Mouse (Mus musculus): ENCODE measurements around the gene Gna15. TPM values are rescaled to one million over a fixed set of nuclear protein-coding genes. Genes with fewer than 3 reads are reported as not detected.

Gene Gna15
- total RNA-seq, 2 experiments from 2014 or later: 1.0 to 1.3 TPM

DNA sequence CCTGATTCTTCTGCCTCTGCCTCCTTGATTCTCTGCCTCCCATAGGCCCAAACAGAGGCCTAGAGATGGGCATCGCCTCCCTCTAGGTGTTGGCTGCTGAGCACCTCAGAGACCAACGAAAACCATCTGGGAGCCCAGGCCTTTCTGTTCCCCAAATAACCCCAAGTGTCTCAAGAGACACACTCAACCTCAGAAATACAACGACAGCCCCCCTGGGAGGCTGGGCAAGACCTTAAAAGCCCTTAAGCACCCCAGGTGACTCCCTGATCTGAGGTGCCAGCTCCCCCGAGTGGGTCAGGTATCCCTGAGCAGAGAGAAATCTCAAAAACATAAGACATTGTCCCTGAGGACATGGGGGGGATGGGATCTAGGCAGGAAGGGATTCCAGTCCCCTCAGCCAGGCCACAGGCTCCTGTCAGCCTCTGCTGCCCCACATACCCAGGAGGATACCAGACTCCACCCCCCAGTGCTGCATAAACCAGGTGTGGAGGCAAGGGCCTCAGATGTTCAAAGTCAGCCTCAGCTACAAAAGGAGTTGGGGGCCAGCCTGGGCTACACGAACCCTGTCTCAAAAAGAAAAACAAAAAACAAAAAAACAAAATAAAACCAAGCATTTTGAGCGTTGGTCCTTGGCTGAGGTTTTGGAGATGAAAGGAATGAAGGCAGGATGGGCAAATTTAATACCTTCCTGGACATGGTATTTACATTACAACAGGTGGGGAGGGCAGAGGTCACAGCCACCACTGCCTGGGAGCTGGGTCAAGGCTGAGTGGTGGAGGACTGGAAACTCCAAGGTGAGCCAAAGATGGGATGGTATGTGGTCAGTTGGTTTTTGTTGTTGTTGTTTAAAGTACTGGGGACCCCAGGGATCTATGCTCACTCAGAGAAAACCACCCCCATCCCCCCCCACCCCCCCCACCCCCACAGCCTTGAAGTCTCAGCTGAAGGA lies 30.1 kb upstream of the Gna15 start:
- DNase-seq: no peak

DNA sequence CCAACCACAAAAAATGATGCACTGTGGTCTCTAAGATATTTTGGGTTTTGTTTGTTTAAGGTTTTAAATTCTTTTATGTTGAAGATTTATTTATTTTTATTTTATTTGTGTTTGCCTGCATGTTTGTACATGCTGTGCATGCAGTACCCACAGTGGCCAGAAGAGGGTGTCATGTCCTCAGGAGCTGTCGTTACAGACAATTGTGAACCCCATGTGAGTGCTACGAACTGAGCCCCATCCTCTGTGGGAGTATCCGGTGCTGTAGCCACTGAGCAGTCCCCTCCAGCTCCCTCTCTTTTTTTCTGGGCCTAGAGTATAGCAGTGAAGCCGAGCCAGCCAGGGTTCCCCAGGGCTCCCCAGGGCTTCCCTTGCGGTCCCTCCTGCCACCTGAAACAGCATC lies 29.2 kb upstream of the Gna15 start:
- no peak for DNase-seq

GRCm38 (mm10) chr10:81551597-81552102 lies 27.6 kb upstream of the Gna15 start:
- DNase-seq: peak; percentile 86 to 93

GRCm38 (mm10) chr10:81550257-81550656 lies 26.2 kb upstream of the Gna15 start:
- peak; percentile 71 to 80 for DNase-seq

- DNase-seq: no peak
These were observed 24.9 kb upstream of the Gna15 start for GRCm38 (mm10) chr10:81548944-81549343.

GRCm38 (mm10) chr10:81546788-81547571 lies 23.0 kb upstream of the Gna15 start:
- no peak for DNase-seq

- DNase-seq: no peak
These were observed 22.3 kb upstream of the Gna15 start for GRCm38 (mm10) chr10:81546332-81546731.

GRCm38 (mm10) chr10:81545161-81545747 lies 21.2 kb upstream of the Gna15 start, which contains the start of gene Gna11:
TSS of gene Gna11 (minus strand) at chr10:81545190.
- DNase-seq: peak; percentile 100

DNA sequence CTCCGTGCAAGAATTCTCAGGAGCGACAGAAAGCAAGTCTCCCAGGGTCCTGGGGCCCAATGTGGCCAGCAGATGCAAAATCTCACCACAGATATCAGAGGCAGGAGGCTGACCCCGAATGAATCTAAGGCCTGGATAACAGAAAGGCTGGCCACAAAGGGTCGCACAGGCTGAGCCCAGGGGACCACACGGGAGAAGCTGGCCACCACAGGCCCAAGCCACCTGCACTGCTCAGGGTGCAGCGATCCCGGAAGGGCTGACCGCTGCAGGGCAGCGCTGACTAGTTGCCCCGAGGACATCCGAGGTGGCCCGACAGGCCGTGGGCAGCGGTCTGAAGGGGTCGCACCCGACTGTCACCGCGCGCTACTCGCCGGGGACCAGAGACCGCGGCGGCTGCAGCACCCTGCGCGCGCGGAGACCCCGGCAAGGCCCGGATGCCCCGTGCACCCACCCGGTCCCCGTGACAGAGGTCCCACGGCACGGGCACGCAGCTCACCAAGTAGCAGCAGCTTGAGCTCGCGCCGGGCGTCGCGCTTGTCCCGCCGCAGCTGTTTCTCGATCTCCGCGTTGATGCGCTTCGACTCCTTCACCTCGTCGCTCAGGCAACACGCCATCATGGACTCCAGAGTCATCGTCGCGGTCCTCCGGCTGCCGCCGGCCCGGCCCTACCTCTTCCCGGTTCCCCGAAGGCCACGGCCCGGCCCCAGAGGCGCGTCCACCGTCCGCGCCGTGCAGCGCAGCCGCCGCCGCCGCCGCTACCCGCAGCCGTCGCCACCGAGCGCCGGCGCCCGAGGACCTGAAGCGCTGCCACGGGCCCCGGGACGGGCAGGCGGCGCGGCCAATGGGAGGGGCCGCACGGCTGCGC lies 20.5 kb upstream of the Gna15 start:
- no peak for DNase-seq

DNA sequence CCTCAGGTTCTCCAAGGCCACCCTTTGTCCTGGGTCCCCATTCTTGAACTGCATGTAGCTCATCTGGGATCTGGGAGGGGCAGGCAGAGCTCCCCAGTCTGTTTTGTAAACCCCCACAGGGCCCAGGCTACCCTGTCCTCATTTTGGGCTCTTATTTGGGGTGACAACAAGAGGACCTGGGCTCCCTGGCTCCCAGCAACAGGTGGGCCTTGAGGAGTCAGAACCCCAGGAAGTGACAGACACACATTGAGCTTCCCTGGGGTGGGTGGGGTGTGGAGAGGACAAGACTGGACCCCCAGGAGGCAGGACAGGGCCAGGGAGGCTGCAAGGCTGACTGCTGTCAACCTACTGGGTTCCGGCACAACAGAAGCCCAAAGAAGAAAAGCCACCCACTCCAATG lies 19.6 kb upstream of the Gna15 start:
- no peak for DNase-seq

GRCm38 (mm10) chr10:81542727-81543460 lies 18.9 kb upstream of the Gna15 start:
- no peak for DNase-seq

DNA sequence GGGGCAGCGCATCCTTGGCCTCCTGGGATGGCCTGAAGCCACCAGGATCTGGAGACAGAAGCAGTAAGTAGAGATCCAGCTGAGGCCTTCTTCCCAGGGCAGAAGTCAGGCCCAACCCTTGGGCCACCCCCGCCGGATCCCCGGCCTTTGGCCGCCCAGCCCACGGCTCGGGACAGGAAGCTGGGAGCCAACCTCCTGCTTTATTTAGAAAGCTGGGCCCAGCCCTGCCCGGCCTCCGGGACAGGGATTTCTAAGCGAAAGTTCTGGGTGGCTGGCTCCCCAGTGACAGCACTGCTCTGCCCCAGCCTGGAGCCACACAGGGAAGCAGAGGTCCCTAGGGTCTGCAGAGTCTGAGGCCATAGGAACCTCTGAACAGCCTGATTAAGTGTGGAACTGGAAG lies 17.8 kb upstream of the Gna15 start:
- DNase-seq: peak; percentile 63 to 73

DNA sequence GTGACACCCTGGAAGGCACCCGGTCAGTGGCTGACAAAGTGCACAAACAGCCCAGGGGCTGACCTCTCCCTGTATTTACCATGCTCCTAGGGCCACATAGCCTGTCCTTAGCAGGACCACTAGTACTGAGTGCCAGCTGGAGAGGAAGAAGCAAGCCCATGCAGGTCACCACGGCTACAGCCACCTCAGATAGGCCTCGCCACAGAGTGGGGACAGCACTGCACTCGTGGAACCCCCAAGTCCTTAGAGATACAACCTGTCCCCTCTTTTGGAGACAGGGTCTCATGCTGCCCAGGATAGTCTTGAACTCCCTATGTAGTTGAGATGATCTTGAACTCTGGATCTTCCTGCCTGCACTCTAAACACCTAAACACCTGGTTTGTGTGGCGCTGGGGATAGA lies 17.3 kb upstream of the Gna15 start:
- no peak for DNase-seq

DNA sequence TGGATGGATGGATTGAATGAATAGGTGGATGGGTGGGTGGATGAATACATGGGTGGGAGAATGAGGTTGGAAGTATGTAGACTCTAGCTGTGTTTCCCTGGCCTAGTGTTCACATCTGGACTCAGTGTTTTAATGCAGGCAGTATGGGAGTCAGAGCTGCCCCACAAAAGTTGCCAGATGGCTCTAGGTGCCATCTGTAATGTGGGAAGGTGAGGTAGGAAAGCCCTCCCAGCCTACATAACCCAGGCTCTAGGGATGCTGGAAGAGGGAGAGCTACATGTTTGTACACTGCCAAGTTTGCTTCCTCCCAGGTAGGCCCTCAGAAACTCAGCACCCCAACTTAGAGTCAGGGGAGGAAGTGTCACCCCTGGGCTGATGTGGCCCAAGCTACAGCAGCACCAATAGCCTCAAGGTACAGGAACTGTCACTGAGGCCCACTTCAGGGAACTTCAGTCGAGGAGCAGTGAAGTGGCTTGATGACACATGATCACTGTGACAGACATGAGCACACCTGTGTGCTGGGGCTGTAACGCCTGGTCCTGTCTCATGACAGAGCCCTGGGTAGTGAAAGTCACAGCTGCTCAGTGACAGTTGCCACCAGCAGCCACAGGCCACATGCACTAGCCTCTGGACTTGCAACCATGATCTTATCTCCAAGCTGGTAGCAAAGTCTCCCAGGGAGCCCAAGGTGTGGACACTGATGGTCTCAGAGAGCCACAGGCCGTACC lies 14.5 kb upstream of the Gna15 start:
- DNase-seq: no peak

DNA sequence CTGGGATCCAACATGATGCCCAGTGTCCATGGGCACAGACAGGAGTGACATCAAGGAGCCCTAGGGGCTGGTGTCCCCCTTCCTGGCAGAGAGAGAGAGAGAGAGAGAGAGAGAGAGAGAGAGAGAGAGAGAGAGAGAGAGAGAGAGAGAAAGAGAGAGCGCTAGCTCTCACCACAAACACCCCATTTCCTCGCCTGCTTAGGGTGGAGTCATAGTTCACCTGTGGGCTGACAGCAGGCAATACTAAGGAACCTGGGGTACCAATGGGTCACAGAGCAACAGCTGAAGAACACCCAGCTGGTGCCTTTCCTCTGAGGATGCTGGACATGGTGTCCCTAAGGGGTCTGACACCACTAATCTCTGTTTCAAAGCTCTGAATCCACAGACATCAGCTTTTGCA lies 13.4 kb upstream of the Gna15 start:
- DNase-seq: no peak

GRCm38 (mm10) chr10:81536734-81537133 lies 12.7 kb upstream of the Gna15 start:
- no peak for DNase-seq

- DNase-seq: no peak
These were observed 10.8 kb upstream of the Gna15 start for GRCm38 (mm10) chr10:81534826-81535225.

GRCm38 (mm10) chr10:81526779-81527178 lies 2.8 kb upstream of the Gna15 start:
- DNase-seq: peak; percentile 88 to 89

DNA sequence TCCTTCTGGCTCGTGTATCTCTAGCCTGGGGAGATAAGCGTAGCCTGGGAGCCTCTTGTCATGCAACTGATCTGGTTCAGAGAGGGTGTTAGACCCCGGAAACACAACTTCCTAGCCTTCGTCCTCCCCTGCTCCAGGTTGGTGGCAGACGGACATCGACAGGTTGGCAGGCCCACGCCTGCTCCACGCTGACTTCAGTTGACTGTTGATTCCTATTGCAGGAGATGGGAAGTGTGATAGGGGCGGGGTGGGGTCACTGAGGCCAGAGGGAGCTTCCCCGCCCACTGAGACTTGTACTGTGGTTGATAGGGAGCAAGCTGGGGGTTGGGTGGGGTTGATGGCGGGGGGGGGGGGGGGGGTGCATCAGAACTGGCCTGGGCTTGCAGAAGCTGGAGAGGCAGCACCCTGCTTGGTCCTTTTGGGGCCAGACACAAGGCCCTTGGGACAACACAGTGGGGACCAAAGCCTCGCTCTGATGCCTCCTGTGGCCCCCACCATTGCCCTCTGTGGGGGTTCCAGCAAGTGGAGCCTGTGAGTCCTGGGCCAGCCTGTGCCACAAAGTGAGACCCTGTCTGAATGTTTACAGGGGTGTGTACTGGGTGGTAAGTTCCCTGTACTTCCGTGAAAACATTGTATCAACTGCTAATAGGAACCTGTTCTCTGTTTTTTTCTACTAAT lies 1.1 kb upstream of the Gna15 start:
- DNase-seq: no peak

All from adrenal gland, postnatal 36 days (tissue).